Mouse (Mus musculus) midbrain, embryonic 10.5 days (tissue): ENCODE results near the gene Lrrc56. TPM values are rescaled to one million over a fixed set of nuclear protein-coding genes. Genes with fewer than 3 reads are reported as not detected.
"Not testable (repeated sequence)": the region's sequence is repeated elsewhere in the genome, so short reads cannot be mapped to it uniquely, and the experiment has no call there.

ENCODE experiments used
- DNase-seq: peaks from one replicate; pipeline ENCODE4 v3.0.0-alpha.2; 2017; ENCODE audit warnings: low spot score
- H3K27ac ChIP-seq: fragments of 300-500 bp; sonication (generic); replicated peaks from 2 replicates; pipeline ENCODE4 v1.5.1; 2016; ENCODE audit warnings: mild to moderate bottlenecking
- H3K27me3 ChIP-seq: fragments of 300-500 bp; sonication (generic); 2 replicates; pipeline ENCODE4 v1.6.1; 2016; ENCODE audit warnings: low read depth, mild to moderate bottlenecking; ENCODE audit not compliant: poor library complexity, severe bottlenecking
- H3K36me3 ChIP-seq: fragments of 300-500 bp; sonication (generic); 2 replicates; pipeline ENCODE4 v1.6.1; 2016; ENCODE audit warnings: mild to moderate bottlenecking, moderate library complexity
- H3K4me1 ChIP-seq: fragments of 300-500 bp; sonication (generic); 2 replicates; pipeline ENCODE4 v1.6.1; 2016
- H3K4me3 ChIP-seq: fragments of 300-500 bp; sonication (generic); 2 replicates; pipeline ENCODE4 v1.5.1; 2016; ENCODE audit warnings: mild to moderate bottlenecking, moderate library complexity
- H3K9me3 ChIP-seq: fragments of 300-500 bp; sonication (generic); replicated peaks from 2 replicates; pipeline ENCODE4 v1.6.1; 2016; ENCODE audit warnings: mild to moderate bottlenecking
- WGBS: fragments of 180-500 bp; shearing (Covaris S2); methylation state at CpG from one replicate; pipeline ENCODE4 v1.1.7; 2016; 5-methylcytosine and 5-hydroxymethylcytosine counted together
- microRNA counts: library from miRNA; unstranded; fragments of <30 nt; microRNA quantifications from one replicate; lab custom pipeline; 2017
- microRNA-seq: library from miRNA; unstranded; fragments of <30 nt; microRNA quantifications from one replicate; pipeline ENCODE4, GENCODE M21; 2017
- polyA plus RNA-seq: library from polyadenylated mRNA; unstranded; fragments of >200 nt; fragmentation: Nextera tagmentation; extraction: Ambion mirVana; gene quantifications from 2 replicates; pipeline ENCODE4 v1.2.1, GENCODE M21; 2016

Lrrc56 gene
- polyA plus RNA-seq, 1 experiment from 2014 or later, result 14.4 TPM

GRCm38 (mm10) chr7:141222696-141223215 is 28.8 kb downstream of the Lrrc56 start:
- Histone ChIP-seq H3K4me1 (peaks cover 39% of the 10 kb centered on the region), H3K4me3 (peak overlapping the region; percentile 64; the same call in 1 of the 2 replicates)
- WGBS, result 90% methylated on average over 4 of the region's 4 CpGs

GRCm38 (mm10) chr7:141226535-141226934 is 32.6 kb downstream of the Lrrc56 start:
- H3K4me3 ChIP-seq, result no peak overlapping the region
- no peaks in the 10 kb centered on the region for H3K27me3 ChIP-seq
- H3K36me3 ChIP-seq, result peaks cover 14% of the 10 kb centered on the region
- peaks cover 38% of the 10 kb centered on the region for H3K4me1 ChIP-seq
- WGBS, result 85% methylated on average over 6 of the region's 6 CpGs
- H3K9me3 ChIP-seq, result no peaks in the 10 kb centered on the region
- no peak overlapping the region for H3K27ac ChIP-seq
- DNase-seq, result no peak

More at GRCm38 (mm10) chr7:141222696-141223215, 28.8 kb downstream of the Lrrc56 start:
- DNase-seq, result no peak
- Histone ChIP-seq H3K9me3 (no peaks in the 10 kb centered on the region), H3K36me3 (peaks cover 28% of the 10 kb centered on the region), H3K27ac (peak overlapping the region; percentile 89), H3K27me3 (no peaks in the 10 kb centered on the region)

GRCm38 (mm10) chr7:141227796-141228195 is 33.8 kb downstream of the Lrrc56 start:
- peaks cover 27% of the 10 kb centered on the region for H3K36me3 ChIP-seq
- peaks cover 29% of the 10 kb centered on the region for H3K4me1 ChIP-seq
- no peaks in the 10 kb centered on the region for H3K9me3 ChIP-seq
- H3K27ac ChIP-seq, result peak overlapping the region; percentile 99
- H3K4me3 ChIP-seq, result peak overlapping the region; percentile 96
- no peaks in the 10 kb centered on the region for H3K27me3 ChIP-seq
- no peak for DNase-seq
- 75% methylated on average over 4 of the region's 4 CpGs for WGBS

- Histone ChIP-seq H3K36me3 (peaks cover 34% of the 10 kb centered on the region), H3K4me1 (peaks cover 29% of the 10 kb centered on the region), H3K27ac (peak within 1 kb of the TSS; percentile 99), H3K9me3 (no peaks in the 10 kb centered on the region), H3K27me3 (no peaks in the 10 kb centered on the region), H3K4me3 (peak within 1 kb of the TSS; percentile 96)
- DNase-seq, result peak; percentile 94
- under 1% methylated on average over 76 of the region's 76 CpGs for WGBS
Measured at GRCm38 (mm10) chr7:141228279-141229067, 34.5 kb downstream of the Lrrc56 start, which contains the start of gene Phrf1. Phrf1 (plus strand) TSS chr7:141228784.

GRCm38 (mm10) chr7:141229702-141230101 is 35.7 kb downstream of the Lrrc56 start:
- Histone ChIP-seq H3K4me3 (peak overlapping the region; percentile 96), H3K9me3 (no peaks in the 10 kb centered on the region), H3K27me3 (no peaks in the 10 kb centered on the region), H3K27ac (peak overlapping the region; percentile 99; the same call in 1 of the 2 replicates), H3K36me3 (peaks cover 46% of the 10 kb centered on the region), H3K4me1 (peaks cover 29% of the 10 kb centered on the region)
- WGBS, result 68% methylated on average over 6 of the region's 6 CpGs
- DNase-seq, result no peak

GRCm38 (mm10) chr7:141230570-141230969 is 36.6 kb downstream of the Lrrc56 start:
- DNase-seq, result no peak
- H3K4me1 ChIP-seq, result peaks cover 29% of the 10 kb centered on the region
- H3K27ac ChIP-seq, result no peak overlapping the region
- H3K9me3 ChIP-seq, result no peaks in the 10 kb centered on the region
- H3K36me3 ChIP-seq, result peaks cover 55% of the 10 kb centered on the region
- no peaks in the 10 kb centered on the region for H3K27me3 ChIP-seq
- H3K4me3 ChIP-seq, result peak overlapping the region; percentile 96; the same call in 1 of the 2 replicates
- WGBS, result 93% methylated on average over 4 of the region's 4 CpGs

GRCm38 (mm10) chr7:141231111-141231510 is 37.2 kb downstream of the Lrrc56 start:
- H3K9me3 ChIP-seq, result no peaks in the 10 kb centered on the region
- peaks cover 29% of the 10 kb centered on the region for H3K4me1 ChIP-seq
- 91% methylated on average over 3 of the region's 3 CpGs for WGBS
- peak overlapping the region; percentile 96; the same call in 1 of the 2 replicates for H3K4me3 ChIP-seq
- no peak overlapping the region for H3K27ac ChIP-seq
- no peak for DNase-seq
- no peaks in the 10 kb centered on the region for H3K27me3 ChIP-seq
- H3K36me3 ChIP-seq, result peaks cover 60% of the 10 kb centered on the region

- Histone ChIP-seq H3K4me1 (peaks cover 29% of the 10 kb centered on the region), H3K27me3 (no peaks in the 10 kb centered on the region), H3K9me3 (no peaks in the 10 kb centered on the region), H3K27ac (no peak overlapping the region), H3K4me3 (no peak overlapping the region), H3K36me3 (peaks cover 64% of the 10 kb centered on the region)
- 90% methylated on average over 10 of the region's 10 CpGs for WGBS
- DNase-seq, result no peak
Measured at GRCm38 (mm10) chr7:141231551-141231950, 37.6 kb downstream of the Lrrc56 start.

- H3K4me1 ChIP-seq, DNase-seq, H3K4me3 ChIP-seq, H3K9me3 ChIP-seq, H3K27ac ChIP-seq, H3K27me3 ChIP-seq: not testable (repeated sequence)
- 95% methylated on average over 4 of the region's 4 CpGs for WGBS
- peaks cover 98% of the 10 kb centered on the region for H3K36me3 ChIP-seq
Measured at GRCm38 (mm10) chr7:141250486-141250885, 56.5 kb downstream of the Lrrc56 start.

GRCm38 (mm10) chr7:141256159-141256558 is 62.2 kb downstream of the Lrrc56 start:
- Histone ChIP-seq H3K4me1 (no peaks in the 10 kb centered on the region), H3K27me3 (no peaks in the 10 kb centered on the region), H3K36me3 (peaks cover 98% of the 10 kb centered on the region), H3K4me3 (no peak overlapping the region), H3K9me3 (no peaks in the 10 kb centered on the region), H3K27ac (no peak overlapping the region)
- 94% methylated on average over 10 of the region's 10 CpGs for WGBS
- DNase-seq, result no peak

MicroRNA genes within 50 kb of the gene (microRNA counts, 519-probe panel; counts per million panel counts)
- microRNA mmu-miR-210 (lab: Ali Mortazavi, UCI), result 7,033 counts per million, percentile 67 among the panel's probes with 10 or more counts

Small RNA genes within 50 kb of the gene (microRNA-seq; reads per million reads assigned to microRNA genes)
- gene Mir210, result 830 reads per million, percentile 75 among the genes with 10 or more reads in this experiment

Other genes with a start within 250 kb of the Lrrc56 start
- 1.2 and 1.3 TPM in 2 replicates for gene Ifitm5, start 243.9 kb upstream of the Lrrc56 start, polyA plus RNA-seq
- gene Gm45717, start 238.2 kb upstream of the Lrrc56 start, polyA plus RNA-seq, result 0.42 TPM in 1 of 2 replicates, not detected in the other
- 305 and 352 TPM in 2 replicates for gene Ifitm2, start 238.2 kb upstream of the Lrrc56 start, polyA plus RNA-seq
- gene Ifitm1, start 226.9 kb upstream of the Lrrc56 start, polyA plus RNA-seq, result 6.3 and 8.4 TPM in 2 replicates
- gene Ifitm3, start 183.4 kb upstream of the Lrrc56 start, polyA plus RNA-seq, result 13.7 and 16.8 TPM in 2 replicates
- 0.21 TPM in 1 of 2 replicates, not detected in the other for gene Ifitm6, start 176.2 kb upstream of the Lrrc56 start, polyA plus RNA-seq
- gene Gm17387, start 165.0 kb upstream of the Lrrc56 start, polyA plus RNA-seq, result not detected in 2 replicates
- gene B4galnt4, start 133.1 kb upstream of the Lrrc56 start, polyA plus RNA-seq, result 26.8 and 29.4 TPM in 2 replicates
- 1.8 and 2.0 TPM in 2 replicates for gene Pkp3, start 115.9 kb upstream of the Lrrc56 start, polyA plus RNA-seq
- gene Sigirr, start 93.6 kb upstream of the Lrrc56 start, polyA plus RNA-seq, result 2.3 and 2.5 TPM in 2 replicates
- 0.07 and 0.16 TPM in 2 replicates for gene Ano9, start 76.4 kb upstream of the Lrrc56 start, polyA plus RNA-seq
- gene Ptdss2, start 71.8 kb upstream of the Lrrc56 start, polyA plus RNA-seq, result 86.5 and 94.7 TPM in 2 replicates
- gene Rnh1, start 21.3 kb upstream of the Lrrc56 start, polyA plus RNA-seq, result 64.5 and 66.6 TPM in 2 replicates
- gene Hras, start 152 bp upstream of the Lrrc56 start, polyA plus RNA-seq, result 84.2 and 87.5 TPM in 2 replicates
- gene Lmntd2, start 19.9 kb downstream of the Lrrc56 start, polyA plus RNA-seq, result 3.8 and 5.1 TPM in 2 replicates
- 55.6 and 57.2 TPM in 2 replicates for gene Rassf7, start 21.7 kb downstream of the Lrrc56 start, polyA plus RNA-seq
- 114 and 125 TPM in 2 replicates for gene Phrf1, start 34.6 kb downstream of the Lrrc56 start, polyA plus RNA-seq
- 0.58 and 1.4 TPM in 2 replicates for gene Irf7, start 72.3 kb downstream of the Lrrc56 start, polyA plus RNA-seq
- gene Cdhr5, start 82.6 kb downstream of the Lrrc56 start, polyA plus RNA-seq, result not detected in 2 replicates
- gene Sct, start 85.0 kb downstream of the Lrrc56 start, polyA plus RNA-seq, result 0.79 and 2.4 TPM in 2 replicates
- 0.32 and 0.62 TPM in 2 replicates for gene Drd4, start 97.8 kb downstream of the Lrrc56 start, polyA plus RNA-seq
- gene Deaf1, start 133.5 kb downstream of the Lrrc56 start, polyA plus RNA-seq, result 57.4 and 67.2 TPM in 2 replicates
- gene Tmem80, start 133.6 kb downstream of the Lrrc56 start, polyA plus RNA-seq, result 52.2 and 58.1 TPM in 2 replicates
- 3.4 and 3.8 TPM in 2 replicates for gene Eps8l2, start 144.7 kb downstream of the Lrrc56 start, polyA plus RNA-seq
- gene Taldo1, start 198.0 kb downstream of the Lrrc56 start, polyA plus RNA-seq, result 339 and 342 TPM in 2 replicates
- 45.1 and 47.0 TPM in 2 replicates for gene Gatd1, start 220.0 kb downstream of the Lrrc56 start, polyA plus RNA-seq
- gene Cend1, start 235.3 kb downstream of the Lrrc56 start, polyA plus RNA-seq, result 8.9 and 15.1 TPM in 2 replicates
- 43.7 and 48.4 TPM in 2 replicates for gene Slc25a22, start 243.7 kb downstream of the Lrrc56 start, polyA plus RNA-seq
- gene Pidd1, start 249.9 kb downstream of the Lrrc56 start, polyA plus RNA-seq, result 18.8 and 20.9 TPM in 2 replicates